Mouse (Mus musculus) thymus, postnatal 10 days (tissue): ENCODE results near the gene Gm30302.

Experiments used
- DNase-seq, 2 experiments: peaks; one replicate each; pipeline ENCODE4 v3.0.0; 2021; ENCODE audit warnings: low spot score in 2 of 2

Gene Gm30302

GRCm38 (mm10) chr13:49738011-49738410 is 60.8 kb downstream of the Gm30302 start:
- no peak for DNase-seq

- DNase-seq: no peak
These were observed 62.4 kb downstream of the Gm30302 start for GRCm38 (mm10) chr13:49736430-49736829.
